Mouse (Mus musculus) thymus, adult 2 months (tissue): ENCODE measurements around the gene Map3k5. TPM values are rescaled to one million over a fixed set of nuclear protein-coding genes. Genes with fewer than 3 reads are reported as not detected.
A peak's percentile ranks its signal among the peaks of the same experiment; 100 is the strongest.

ENCODE experiments used
- DNase-seq: peaks from one replicate; pipeline ENCODE4 v3.0.0; 2021
- H3K27ac ChIP-seq: fragments of 200-500 bp; 2 replicates; pipeline ENCODE4 v1.5.1; 2012; ENCODE audit warnings: low read length, control low read depth; ENCODE audit not compliant: control insufficient read depth, insufficient read depth
- H3K27me3 ChIP-seq: fragments of 200-500 bp; 2 replicates; pipeline ENCODE4 v1.6.1; 2012; ENCODE audit warnings: mild to moderate bottlenecking, low read length, moderate library complexity, mixed read lengths; ENCODE audit not compliant: control insufficient read depth, insufficient read depth
- H3K36me3 ChIP-seq: fragments of 200-500 bp; 2 replicates; pipeline ENCODE4 v1.6.1; 2012; ENCODE audit warnings: mild to moderate bottlenecking, low read length, moderate library complexity; ENCODE audit not compliant: control insufficient read depth, insufficient read depth
- H3K4me1 ChIP-seq: fragments of 200-500 bp; replicated peaks from 2 replicates; pipeline ENCODE4 v1.6.1; 2012; ENCODE audit warnings: low read length; ENCODE audit not compliant: control insufficient read depth, insufficient read depth
- H3K4me3 ChIP-seq: fragments of 200-500 bp; 2 replicates; pipeline ENCODE4 v1.5.1; 2012; ENCODE audit warnings: mild to moderate bottlenecking, low read length, control low read depth, moderate library complexity; ENCODE audit not compliant: control insufficient read depth, insufficient read depth
- CTCF ChIP-seq: fragments of 200-500 bp; IDR thresholded peaks from 2 replicates; pipeline ENCODE4 v1.5.1; 2012; ENCODE audit warnings: mild to moderate bottlenecking, control low read depth, low read length, moderate library complexity, borderline replicate concordance; ENCODE audit not compliant: control insufficient read depth, poor library complexity, insufficient read depth; ENCODE audit errors: extremely low read depth
- POLR2A ChIP-seq: fragments of 200-500 bp; IDR thresholded peaks from 2 replicates; pipeline ENCODE4 v1.6.1; 2012; ENCODE audit warnings: mild to moderate bottlenecking, low read length, control low read depth, moderate library complexity; ENCODE audit not compliant: control insufficient read depth, poor library complexity, insufficient read depth; ENCODE audit errors: extremely low read depth
- whole genome bisulfite sequencing: fragments of 180-500 bp; shearing (Covaris S2); methylation state at CpG from one replicate; pipeline ENCODE4 v1.1.7; 2018; 5-methylcytosine and 5-hydroxymethylcytosine counted together
- polyA plus RNA-seq: library from polyadenylated mRNA; depleted of rRNA; stranded (reverse); fragments of >200 nt; gene quantifications from 2 replicates; pipeline ENCODE4 v1.2.3, GENCODE M21; 2012

The Map3k5 gene
- polyA plus RNA-seq, 1 experiment, result 3.5 TPM

DNA sequence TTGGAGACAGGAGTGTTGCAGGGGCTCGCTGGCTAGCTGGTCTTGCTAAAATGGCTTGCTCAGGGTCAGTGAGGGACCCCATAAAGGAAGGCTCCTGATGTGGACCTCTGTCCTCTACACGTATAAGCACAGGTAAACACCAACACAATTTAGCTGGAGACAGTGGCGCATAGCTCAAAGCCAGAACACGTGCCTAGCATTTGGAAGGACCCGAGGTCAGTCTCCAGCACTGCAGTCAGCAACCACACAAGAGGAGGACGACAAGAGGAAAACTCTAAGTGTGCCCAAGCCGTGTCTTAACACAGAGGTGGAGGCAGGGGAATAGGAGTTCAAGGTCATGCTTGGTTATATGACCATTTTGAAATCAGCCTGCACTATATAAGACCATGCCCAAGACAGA lies 5.9 kb downstream of the Map3k5 start:
- Histone ChIP-seq H3K27ac (no peak overlapping the region), H3K4me3 (no peak overlapping the region), H3K27me3 (no peaks in the 10 kb centered on the region), H3K4me1 (peaks cover 24% of the 10 kb centered on the region), H3K36me3 (no peaks in the 10 kb centered on the region)
- DNase-seq, result no peak
- 90% methylated on average over 7 of the region's 7 CpGs for WGBS
- no peak for TF ChIP-seq POLR2A
- no peak for TF ChIP-seq CTCF

DNA sequence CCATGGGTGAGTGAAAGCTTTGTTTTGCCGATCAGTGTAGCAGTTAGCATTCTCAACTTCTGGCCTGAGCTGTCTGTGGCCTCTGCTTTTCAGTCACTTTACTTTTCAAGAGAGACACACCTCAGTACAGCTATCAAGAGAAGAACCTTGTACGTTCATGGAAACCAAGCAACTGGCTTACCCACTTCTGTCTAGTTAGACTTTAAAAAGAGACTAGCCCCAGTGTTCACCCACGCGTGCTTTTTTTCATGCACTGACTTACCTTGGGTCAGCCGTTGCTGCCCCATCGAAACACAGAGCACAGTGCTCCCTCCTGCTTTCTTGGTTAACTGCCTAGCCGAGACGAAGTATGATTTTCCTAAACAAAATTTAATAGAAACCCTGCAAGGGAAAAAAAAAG lies 6.4 kb downstream of the Map3k5 start:
- H3K27me3 ChIP-seq, result no peaks in the 10 kb centered on the region
- TF ChIP-seq POLR2A (no peak), CTCF (no peak)
- H3K27ac ChIP-seq, result no peak overlapping the region
- no peak for DNase-seq
- H3K36me3 ChIP-seq, result no peaks in the 10 kb centered on the region
- 67% methylated on average over 8 of the region's 8 CpGs for WGBS
- H3K4me1 ChIP-seq, result peaks cover 21% of the 10 kb centered on the region
- H3K4me3 ChIP-seq, result no peak overlapping the region

DNA sequence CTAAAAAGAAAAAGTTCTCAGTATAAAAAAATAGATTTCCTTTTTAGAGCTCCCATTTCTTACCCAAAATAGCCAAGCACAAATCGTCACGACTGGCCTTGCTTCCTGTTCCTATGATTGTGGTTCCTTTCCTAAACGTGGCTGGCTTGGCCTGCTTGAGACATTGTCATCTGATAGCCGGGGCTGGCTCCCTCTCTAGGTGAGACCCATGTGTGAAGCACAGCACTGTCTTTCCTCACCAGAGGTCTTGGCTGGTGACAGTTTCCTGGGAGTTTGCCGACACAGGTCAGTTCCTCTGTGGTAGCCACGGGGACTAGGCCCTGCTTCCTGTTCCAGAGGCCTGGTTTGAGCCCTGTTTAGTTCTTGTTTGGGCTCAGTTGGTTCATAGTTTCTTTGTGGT lies 6.8 kb downstream of the Map3k5 start:
- DNase-seq, result peak; percentile 14
- 13% methylated on average over 6 of the region's 6 CpGs for WGBS
- H3K27ac ChIP-seq, result no peak overlapping the region

DNA sequence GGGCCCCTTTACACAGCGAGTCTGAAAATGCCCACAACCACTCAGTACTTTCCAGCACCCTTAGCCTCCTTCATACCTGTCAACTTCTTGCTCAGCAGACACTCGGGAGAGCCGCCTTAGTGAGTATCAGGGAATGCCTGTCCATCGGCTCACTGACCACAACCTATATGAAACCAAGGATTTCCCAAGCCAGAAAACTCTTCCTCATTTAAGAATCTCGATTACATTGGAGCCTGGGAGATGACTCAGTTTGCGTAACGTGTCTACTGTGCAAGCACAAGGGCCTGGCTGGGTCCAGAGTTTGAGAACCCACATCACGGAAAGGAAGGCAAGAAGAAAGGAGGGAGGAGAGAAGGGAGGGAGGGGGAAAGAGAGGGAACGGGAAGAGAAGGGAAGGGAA lies 7.6 kb downstream of the Map3k5 start:
- WGBS, result 90% methylated on average over 9 of the region's 9 CpGs
- Histone ChIP-seq H3K4me3 (no peak overlapping the region), H3K4me1 (peaks cover 21% of the 10 kb centered on the region), H3K27me3 (no peaks in the 10 kb centered on the region), H3K36me3 (no peaks in the 10 kb centered on the region), H3K27ac (no peak overlapping the region)
- no peak for DNase-seq
- TF ChIP-seq CTCF, result no peak
- TF ChIP-seq POLR2A, result no peak

More for the DNA sequence above, 6.8 kb downstream of the Map3k5 start:
- Histone ChIP-seq H3K27me3 (no peaks in the 10 kb centered on the region), H3K4me3 (no peak overlapping the region), H3K4me1 (peaks cover 21% of the 10 kb centered on the region), H3K36me3 (no peaks in the 10 kb centered on the region)
- TF ChIP-seq CTCF (no peak), POLR2A (no peak)

DNA sequence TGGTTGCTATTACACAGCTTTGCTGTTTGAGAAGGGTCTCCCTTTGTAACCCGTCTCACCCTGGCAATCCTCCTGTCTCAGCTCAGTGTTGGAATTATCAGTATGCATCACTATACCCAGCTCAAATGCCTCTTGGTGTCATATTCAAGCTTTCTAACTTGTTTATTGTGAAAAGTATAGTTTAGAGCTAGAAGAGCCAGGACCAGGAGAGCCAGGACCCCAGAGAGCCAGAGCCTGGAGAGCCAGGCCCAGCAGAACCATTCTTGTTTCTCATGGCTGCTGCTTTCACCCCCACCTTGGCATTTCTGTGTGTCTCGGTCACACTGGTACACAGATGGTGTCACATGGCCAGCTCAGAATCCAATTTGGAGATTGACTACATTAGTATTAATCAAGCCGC lies 8.3 kb downstream of the Map3k5 start:
- no peak overlapping the region for H3K4me3 ChIP-seq
- WGBS, result 98% methylated on average over 3 of the region's 3 CpGs
- no peaks in the 10 kb centered on the region for H3K36me3 ChIP-seq
- no peak for DNase-seq
- no peak overlapping the region for H3K27ac ChIP-seq
- TF ChIP-seq CTCF (no peak), POLR2A (no peak)
- H3K4me1 ChIP-seq, result peaks cover 21% of the 10 kb centered on the region
- H3K27me3 ChIP-seq, result no peaks in the 10 kb centered on the region

DNA sequence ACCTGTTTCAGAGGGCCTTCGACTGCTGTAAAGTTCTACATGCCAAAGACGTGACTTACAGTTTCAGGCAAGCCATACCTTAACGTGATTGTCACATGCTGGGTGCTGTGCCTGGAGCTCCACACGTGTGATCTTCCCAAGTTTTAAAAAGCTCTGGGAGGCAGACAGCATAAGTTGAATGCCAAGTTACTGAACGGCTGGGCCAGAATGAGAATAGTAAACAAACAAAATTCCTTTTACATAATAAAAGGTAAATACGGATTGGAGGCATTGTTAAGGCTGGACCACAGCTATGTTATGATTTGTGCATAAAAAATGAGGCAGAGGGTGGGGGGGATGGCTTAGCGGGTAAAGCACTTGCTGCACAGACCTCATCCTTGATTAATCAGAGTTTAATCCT lies 11.4 kb downstream of the Map3k5 start:
- Histone ChIP-seq H3K27ac (no peak overlapping the region), H3K27me3 (no peaks in the 10 kb centered on the region), H3K36me3 (no peaks in the 10 kb centered on the region), H3K4me1 (peaks cover 5% of the 10 kb centered on the region), H3K4me3 (no peak overlapping the region)
- DNase-seq, result no peak
- TF ChIP-seq POLR2A (no peak), CTCF (no peak)
- 97% methylated on average over 7 of the region's 7 CpGs for WGBS

DNA sequence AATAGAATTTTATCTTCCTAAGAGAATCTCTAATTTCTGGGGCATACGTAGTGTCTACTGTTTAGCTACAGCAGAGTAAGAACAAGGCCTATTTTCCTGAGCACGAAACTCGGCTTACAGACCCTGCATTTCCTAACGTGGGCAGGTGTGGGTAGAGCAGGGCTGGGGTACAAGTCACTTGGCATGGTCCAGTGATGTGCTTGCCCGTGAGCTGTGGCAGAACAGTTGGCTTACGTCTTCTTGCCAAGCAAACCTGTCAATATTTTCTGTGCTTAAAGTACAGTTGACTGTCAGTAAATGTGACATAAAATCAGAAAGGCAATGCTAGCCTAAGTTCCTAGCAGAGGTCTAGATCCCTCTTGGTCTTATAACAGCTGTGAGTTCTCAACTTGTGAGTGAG lies 12.4 kb downstream of the Map3k5 start:
- Histone ChIP-seq H3K27ac (no peak overlapping the region), H3K36me3 (no peaks in the 10 kb centered on the region), H3K4me1 (no peaks in the 10 kb centered on the region), H3K4me3 (no peak overlapping the region), H3K27me3 (no peaks in the 10 kb centered on the region)
- TF ChIP-seq CTCF (no peak), POLR2A (no peak)
- DNase-seq, result no peak
- WGBS, result 96% methylated on average over 6 of the region's 6 CpGs
